9 mouse cellular contexts compared by ENCODE assay signal in the genomic region with DNA sequence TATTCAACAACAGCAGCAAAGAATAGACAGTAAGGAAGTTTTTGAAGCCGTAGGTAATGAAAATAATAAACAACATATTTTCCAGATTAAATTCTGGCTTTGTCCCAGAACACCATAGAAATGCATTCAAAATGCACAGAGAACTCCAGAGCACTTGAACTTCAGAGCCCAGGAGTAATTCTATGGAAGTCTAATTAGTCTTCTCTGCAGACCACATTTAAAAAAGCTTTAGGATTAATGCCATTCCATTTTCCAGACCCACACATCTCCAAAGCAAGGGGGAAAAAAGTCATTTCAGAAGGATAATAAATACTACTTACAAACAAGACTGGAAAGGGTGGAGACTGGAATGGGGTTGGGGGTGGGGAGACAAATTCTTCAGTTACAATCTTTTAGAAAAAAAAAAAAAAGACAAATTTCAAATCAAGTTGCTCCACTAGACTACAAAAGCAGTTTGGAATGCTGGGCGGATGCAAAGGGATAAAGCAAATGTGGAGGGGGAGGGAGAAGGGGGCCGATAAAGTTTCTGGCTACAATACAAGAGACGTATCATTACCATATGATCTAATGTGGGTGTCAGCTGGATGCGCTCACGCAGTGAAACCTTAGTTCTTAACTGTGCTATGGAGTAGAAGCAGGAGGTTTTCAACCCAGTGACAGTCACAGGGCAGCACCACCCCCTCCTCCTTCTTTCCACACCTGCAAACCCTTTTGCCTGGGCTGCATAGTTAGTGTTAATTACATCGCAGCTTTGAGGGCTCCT. TPM values are rescaled to one million over a fixed set of nuclear protein-coding genes. Genes with fewer than 3 reads are reported as not detected.
A peak's percentile ranks its signal among the peaks of the same experiment; 100 is the strongest.
DNase-seq lines count a peak whose midpoint lies in the region; ATAC-seq and TF ChIP-seq lines count a peak whose summit lies in the region.
"Had no signal": no experiment of that assay in that cellular context is flagged by ENCODE, and none has a peak within 500 bp of the region (broad histone marks: within the 10 kb centered on the region; RNA-seq: fewer than 3 reads in every experiment).

A gene (plus strand): TSS at position 606 of the 763 bp plus-strand sequence.

- TF ChIP-seq CTCF in layer of hippocampus, adult 2 months (conservative IDR thresholded peaks at IDR 0.05) = no peak

- peak within 1 kb of the TSS; percentile 31 for H3K4me3 ChIP-seq in layer of hippocampus, adult 2 months
- peak within 1 kb of the TSS; percentile 31 for H3K4me3 ChIP-seq in embryonic facial prominence, embryonic 14.5 days (ENCODE audit: low read depth, low read length)
- H3K4me3 ChIP-seq in heart, embryonic 13.5 days = peak within 1 kb of the TSS; percentile 43
- no peak within 1 kb of the TSS for H3K4me3 ChIP-seq in liver, embryonic 16.5 days (ENCODE audit: low read depth, low read length)
- H3K4me3 ChIP-seq in stomach, embryonic 16.5 days (replicated peaks; ENCODE audit: low read length) = peak within 1 kb of the TSS; percentile 50

- H3K4me1 ChIP-seq in embryonic facial prominence, embryonic 14.5 days (ENCODE audit: control insufficient read depth, insufficient read depth, low read length) = peaks cover 22% of the 10 kb centered on the region
- H3K4me1 ChIP-seq in heart, embryonic 13.5 days = peaks cover 14% of the 10 kb centered on the region
- H3K4me1 ChIP-seq in liver, embryonic 16.5 days (ENCODE audit: control insufficient read depth, low read depth, low read length) = no peaks in the 10 kb centered on the region
- H3K4me1 ChIP-seq in stomach, embryonic 16.5 days (ENCODE audit: control insufficient read depth, insufficient read depth, low read length) = peaks cover 5% of the 10 kb centered on the region; the same call in 1 of the 2 replicates

- H3K9ac ChIP-seq in embryonic facial prominence, embryonic 14.5 days (ENCODE audit: low read depth, low read length) = peak within 1 kb of the TSS; percentile 56
- peak within 1 kb of the TSS; percentile 37 for H3K9ac ChIP-seq in heart, embryonic 13.5 days
- no peak within 1 kb of the TSS for H3K9ac ChIP-seq in liver, embryonic 16.5 days (ENCODE audit: low read depth, low read length)
- H3K9ac ChIP-seq in stomach, embryonic 16.5 days (ENCODE audit: low read length) = peak within 1 kb of the TSS; percentile 67

- peak in 1 of 2 experiments; percentile 23 for DNase-seq in layer of hippocampus, adult 2 months (ENCODE audit: low spot score in 2 of 2)
- no peak for DNase-seq in layer of hippocampus, adult 9-10 months (ENCODE audit: low spot score)
- peak; percentile 95 for DNase-seq in embryonic facial prominence, embryonic 14.5 days (ENCODE audit: low spot score)
- DNase-seq in kidney, postnatal 14 days = peak; percentile 31
- DNase-seq in spleen, adult 18-20 months = no peak

- WGBS in embryonic facial prominence, embryonic 14.5 days = 6% methylated on average over 7 of the region's 7 CpGs
- WGBS in heart, embryonic 13.5 days = 15% methylated on average over 7 of the region's 7 CpGs
- WGBS in liver, embryonic 16.5 days (ENCODE audit: insufficient replicate concordance) = 25% methylated on average over 7 of the region's 7 CpGs
- 9% methylated on average over 7 of the region's 7 CpGs for WGBS in stomach, embryonic 16.5 days

- peak; percentile 96 for ATAC-seq in embryonic facial prominence, embryonic 14.5 days (ENCODE audit: low read depth)
- no peak for ATAC-seq in heart, embryonic 13.5 days (ENCODE audit: extremely low read depth, insufficient number of reproducible peaks, low FRiP score, low TSS enrichment)
- no peak for ATAC-seq in liver, embryonic 16.5 days (ENCODE audit: low read depth)
- ATAC-seq in stomach, embryonic 16.5 days (ENCODE audit: insufficient read depth, low FRiP score) = peak; percentile 85

- H3K27ac ChIP-seq in layer of hippocampus, adult 2 months = peak within 1 kb of the TSS; percentile 43; the same call in 1 of the 2 replicates
- peak within 1 kb of the TSS; percentile 93 for H3K27ac ChIP-seq in embryonic facial prominence, embryonic 14.5 days (replicated peaks; ENCODE audit: low read depth, low read length)
- H3K27ac ChIP-seq in heart, embryonic 13.5 days (replicated peaks) = peak within 1 kb of the TSS; percentile 78
- no peak within 1 kb of the TSS for H3K27ac ChIP-seq in liver, embryonic 16.5 days (ENCODE audit: low read length)
- peak within 1 kb of the TSS; percentile 95 for H3K27ac ChIP-seq in stomach, embryonic 16.5 days (ENCODE audit: low read length)

- H3K4me2 ChIP-seq in embryonic facial prominence, embryonic 14.5 days (ENCODE audit: low read depth, low read length) = peak within 1 kb of the TSS; percentile 48
- H3K4me2 ChIP-seq in heart, embryonic 13.5 days = peak within 1 kb of the TSS; percentile 65
- H3K4me2 ChIP-seq in liver, embryonic 16.5 days (ENCODE audit: low read depth, low read length) = no peak within 1 kb of the TSS
- peak within 1 kb of the TSS; percentile 49 for H3K4me2 ChIP-seq in stomach, embryonic 16.5 days (ENCODE audit: low read depth, low read length)

- H3K36me3 ChIP-seq in embryonic facial prominence, embryonic 14.5 days (ENCODE audit: control insufficient read depth, insufficient read depth, low read length) = no peaks in the 10 kb centered on the region
- H3K36me3 ChIP-seq in heart, embryonic 13.5 days = no peaks in the 10 kb centered on the region
- H3K36me3 ChIP-seq in liver, embryonic 16.5 days (ENCODE audit: control insufficient read depth, insufficient read depth) = no peaks in the 10 kb centered on the region
- no peaks in the 10 kb centered on the region for H3K36me3 ChIP-seq in stomach, embryonic 16.5 days (ENCODE audit: control insufficient read depth, insufficient read depth, low read length)

- no peaks in the 10 kb centered on the region for H3K27me3 ChIP-seq in embryonic facial prominence, embryonic 14.5 days (replicated peaks; ENCODE audit: control insufficient read depth, insufficient read depth, low read length)
- H3K27me3 ChIP-seq in heart, embryonic 13.5 days (replicated peaks) = no peaks in the 10 kb centered on the region
- no peaks in the 10 kb centered on the region for H3K27me3 ChIP-seq in liver, embryonic 16.5 days (ENCODE audit: control insufficient read depth, insufficient read depth, low read depth, low read length)
- H3K27me3 ChIP-seq in stomach, embryonic 16.5 days (ENCODE audit: control insufficient read depth, insufficient read depth, low read length) = no peaks in the 10 kb centered on the region

- no peaks in the 10 kb centered on the region for H3K9me3 ChIP-seq in embryonic facial prominence, embryonic 14.5 days (ENCODE audit: control insufficient read depth, low read length)
- no peaks in the 10 kb centered on the region for H3K9me3 ChIP-seq in heart, embryonic 13.5 days
- H3K9me3 ChIP-seq in liver, embryonic 16.5 days (replicated peaks; ENCODE audit: control insufficient read depth, low read length) = no peaks in the 10 kb centered on the region
- no peaks in the 10 kb centered on the region for H3K9me3 ChIP-seq in stomach, embryonic 16.5 days (replicated peaks; ENCODE audit: control insufficient read depth, low read length)

RNA-seq across cellular contexts. Expression of the gene that starts here (rescaled TPM):
- total RNA-seq in layer of hippocampus, adult 2 months (2021) = 10 to 100 TPM; 41.6 to 46.4 TPM
- 710 and 776 TPM in 2 replicates for polyA plus RNA-seq in embryonic facial prominence, embryonic 14.5 days (2014; fragmentation: Nextera tagmentation; extraction: Ambion mirVana)
- polyA plus RNA-seq in heart, embryonic 13.5 days (2015; fragmentation: Nextera tagmentation; extraction: Ambion mirVana) = 171 and 206 TPM in 2 replicates
- 63.3 and 70.9 TPM in 2 replicates for polyA plus RNA-seq in liver, embryonic 16.5 days (2015; fragmentation: Nextera tagmentation; extraction: Ambion mirVana)
- polyA plus RNA-seq in stomach, embryonic 16.5 days (2015; fragmentation: Nextera tagmentation; extraction: Ambion mirVana) = 772 and 849 TPM in 2 replicates
- total RNA-seq: hematopoietic stem cell, adult 5-6 weeks had no signal

Comparison
In these comparisons a context has a peak if more than half of its experiments do, and no peak if none do; other contexts are left out.
1. DNase-seq: peak in embryonic facial prominence, embryonic 14.5 days (single experiment) and kidney, postnatal 14 days (single experiment); none in layer of hippocampus, adult 9-10 months (single experiment) and spleen, adult 18-20 months (0 of 2).
2. ATAC-seq: peak in embryonic facial prominence, embryonic 14.5 days (single experiment) and stomach, embryonic 16.5 days (single experiment); none in heart, embryonic 13.5 days (single experiment) and liver, embryonic 16.5 days (single experiment).